Mouse (Mus musculus) kidney, adult 11 months (tissue): ENCODE measurements around the gene Mtor.

ENCODE experiments used
- DNase-seq: peaks from one replicate; pipeline ENCODE4 v3.0.0; 2022

Gene Mtor

GRCm38 (mm10) chr4:148442598-148442997 is 5.8 kb upstream of the Mtor start:
- DNase-seq, result no peak

DNA sequence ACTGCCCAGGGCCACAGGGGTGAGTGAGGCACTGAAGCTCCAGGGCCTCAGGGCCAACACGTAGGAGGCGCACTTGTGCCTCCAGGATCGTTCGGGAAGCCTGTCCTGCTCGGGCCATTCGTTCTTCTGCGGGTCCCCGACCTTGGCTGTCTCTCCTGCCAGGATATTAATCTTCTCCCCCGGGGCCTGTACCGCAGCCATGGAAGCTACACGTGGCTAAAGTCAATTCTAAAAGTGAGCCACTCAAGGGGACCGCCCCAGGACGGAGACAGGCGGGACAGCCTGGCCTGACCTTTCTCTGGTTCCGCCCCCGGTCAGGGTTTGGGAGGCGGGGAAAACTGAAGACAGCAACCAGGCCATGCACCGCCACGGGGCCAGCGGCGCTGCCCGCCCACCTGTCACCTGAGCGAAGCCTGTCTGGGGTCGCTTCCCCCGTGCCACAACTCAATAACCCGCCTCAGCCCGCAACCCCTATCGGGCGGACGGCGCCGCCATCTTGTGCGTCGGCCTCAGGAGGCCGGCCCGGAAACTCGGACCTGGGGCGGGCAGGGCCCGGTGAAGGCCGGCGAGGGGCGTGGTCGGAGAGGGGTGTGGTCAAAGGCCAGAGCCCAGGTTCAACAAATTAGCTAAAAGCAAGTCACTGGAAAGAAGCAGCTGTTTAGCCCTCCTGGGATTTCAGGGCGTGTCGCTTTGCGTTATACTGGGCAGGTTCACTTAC is 4.0 kb upstream of the Mtor start, which contains the start of gene Ubiad1:
Gene Ubiad1 (minus strand): TSS at position 522 of the 718 bp plus-strand sequence.
- DNase-seq, result peak; percentile 90

- DNase-seq, result peak; percentile 44
These were observed 438 bp downstream of the Mtor start for GRCm38 (mm10) chr4:148448853-148449245.

GRCm38 (mm10) chr4:148453707-148454106 is 5.3 kb downstream of the Mtor start:
- no peak for DNase-seq

DNA sequence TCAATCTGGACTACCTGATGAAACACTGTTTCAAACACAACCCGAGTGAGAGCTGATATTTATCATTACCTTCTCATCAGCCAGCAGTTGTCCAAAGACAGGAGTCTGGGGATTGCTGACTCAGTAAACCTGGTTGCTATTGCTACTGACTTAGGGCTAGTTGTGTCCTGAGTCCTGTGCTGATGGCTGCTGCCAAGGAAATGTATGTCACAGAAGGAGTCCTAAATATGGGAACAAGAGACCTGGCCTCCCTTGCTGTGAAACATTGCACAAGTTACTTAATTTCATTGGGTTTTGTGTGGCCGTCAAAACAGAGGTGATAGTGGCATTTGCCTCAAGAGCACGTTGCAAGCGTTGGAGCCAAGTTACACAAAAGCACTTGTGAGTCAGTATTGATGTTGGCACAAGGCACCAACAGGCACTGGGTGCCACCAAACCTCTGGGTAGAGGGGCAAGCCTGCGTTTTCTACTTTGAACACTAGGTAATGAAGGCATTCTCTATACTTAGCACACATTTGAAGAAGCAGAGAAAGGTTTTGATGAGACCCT is 7.1 kb downstream of the Mtor start:
- DNase-seq, result no peak

GRCm38 (mm10) chr4:148460656-148461284 is 12.4 kb downstream of the Mtor start:
- no peak for DNase-seq

DNA sequence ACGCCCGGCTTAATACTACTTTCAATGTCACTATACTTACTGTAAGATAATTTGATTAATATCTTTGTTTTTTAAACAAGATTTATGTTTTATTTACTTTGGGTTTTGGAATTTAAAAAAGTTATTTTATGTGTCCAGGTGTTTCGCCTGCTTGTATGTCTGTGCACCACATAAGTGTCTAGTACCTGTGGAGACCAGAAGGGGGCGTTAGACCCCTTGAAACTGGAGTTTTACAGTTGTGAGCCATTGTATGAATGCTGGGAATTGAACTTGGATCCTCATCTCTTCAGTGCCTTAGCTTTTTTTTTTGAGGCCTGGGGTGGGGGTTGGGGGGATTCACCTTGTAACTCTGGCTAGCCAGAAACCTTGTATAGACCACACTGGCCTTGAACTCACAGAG is 13.4 kb downstream of the Mtor start:
- DNase-seq, result no peak

DNA sequence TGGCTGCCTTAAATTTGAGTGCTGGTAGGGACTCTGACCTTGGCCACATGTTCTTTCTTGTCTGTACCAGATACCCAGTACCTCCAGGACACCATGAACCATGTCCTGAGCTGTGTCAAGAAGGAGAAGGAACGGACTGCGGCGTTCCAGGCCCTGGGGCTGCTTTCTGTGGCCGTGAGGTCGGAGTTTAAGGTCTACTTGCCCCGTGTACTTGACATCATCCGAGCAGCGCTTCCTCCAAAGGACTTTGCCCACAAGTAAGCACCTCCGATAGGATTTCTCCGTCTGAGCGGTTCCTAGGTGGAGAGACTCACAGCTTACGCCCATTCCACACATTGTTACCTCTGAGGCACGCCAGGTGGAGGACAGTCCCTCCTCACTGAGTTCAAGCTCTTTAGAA is 14.3 kb downstream of the Mtor start:
- DNase-seq, result peak; percentile 83

GRCm38 (mm10) chr4:148463208-148463960 is 15.0 kb downstream of the Mtor start:
- no peak for DNase-seq

DNA sequence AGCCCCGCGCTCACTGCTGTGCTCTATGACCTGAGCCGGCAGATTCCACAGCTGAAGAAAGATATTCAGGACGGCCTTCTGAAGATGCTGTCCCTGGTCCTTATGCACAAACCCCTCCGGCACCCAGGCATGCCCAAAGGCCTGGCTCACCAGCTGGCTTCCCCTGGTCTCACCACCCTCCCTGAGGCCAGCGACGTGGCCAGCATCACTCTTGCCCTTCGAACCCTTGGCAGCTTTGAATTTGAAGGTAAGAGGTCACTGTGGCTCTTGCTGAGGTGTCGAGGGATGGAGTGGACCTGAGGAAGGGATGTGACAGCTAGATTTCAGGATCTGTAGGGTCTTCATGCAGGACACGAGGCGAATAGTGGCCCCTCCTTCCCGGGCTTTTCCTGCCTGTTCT is 15.9 kb downstream of the Mtor start:
- no peak for DNase-seq

DNA sequence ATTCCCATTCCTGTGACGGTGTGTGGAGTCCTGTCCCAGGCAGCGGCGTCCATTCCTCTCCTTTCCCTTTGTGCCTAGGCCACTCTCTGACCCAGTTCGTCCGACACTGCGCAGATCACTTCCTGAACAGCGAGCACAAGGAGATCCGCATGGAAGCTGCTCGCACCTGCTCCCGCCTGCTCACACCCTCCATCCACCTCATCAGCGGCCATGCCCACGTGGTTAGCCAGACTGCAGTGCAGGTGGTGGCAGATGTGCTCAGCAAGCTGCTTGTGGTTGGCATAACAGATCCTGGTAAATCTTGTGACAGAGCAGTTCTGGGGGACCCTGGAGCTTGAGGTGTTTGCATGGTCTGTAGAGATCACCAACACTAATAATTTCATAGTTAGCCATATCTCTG is 16.5 kb downstream of the Mtor start:
- DNase-seq, result no peak

- DNase-seq, result no peak
These were observed 18.2 kb downstream of the Mtor start for GRCm38 (mm10) chr4:148466511-148467079.

GRCm38 (mm10) chr4:148468396-148468795 is 20.0 kb downstream of the Mtor start:
- DNase-seq, result peak; percentile 56

DNA sequence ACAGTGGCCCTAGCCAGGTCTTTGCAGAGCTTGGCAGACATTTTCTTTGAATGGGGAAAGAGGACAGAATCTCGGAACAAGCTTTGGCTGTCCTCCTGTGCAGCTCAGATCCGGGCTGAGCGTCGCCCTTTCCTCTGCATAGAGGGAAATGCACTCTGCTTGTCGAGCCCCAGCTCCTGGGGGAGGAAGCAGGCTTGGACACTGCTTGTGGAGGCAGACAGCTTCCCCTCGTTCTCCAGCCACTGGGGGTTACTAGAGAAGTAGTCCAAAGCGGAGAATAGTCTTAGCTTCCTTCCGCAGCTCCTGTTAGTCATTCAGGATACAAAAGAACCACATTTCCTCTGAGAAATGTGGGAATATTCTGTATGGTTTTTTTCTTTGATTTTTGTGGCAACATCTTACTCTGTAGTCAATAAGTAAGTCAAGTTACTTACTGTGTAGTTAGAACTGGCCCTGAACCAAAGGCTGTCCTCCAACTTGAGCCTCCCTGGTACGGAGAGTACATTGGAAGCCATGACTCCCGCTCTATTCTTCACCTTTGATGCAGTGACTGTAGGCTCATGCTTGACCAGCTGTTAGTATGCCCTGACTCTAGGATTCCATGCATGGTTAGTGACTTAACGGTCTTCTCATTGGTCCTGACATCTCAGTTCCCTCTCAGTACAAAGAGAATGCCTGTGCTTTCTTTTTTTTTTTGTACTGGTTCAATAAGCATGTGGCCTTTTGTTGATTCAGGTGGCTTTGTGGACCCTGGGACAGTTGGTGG is 21.3 kb downstream of the Mtor start:
- no peak for DNase-seq

DNA sequence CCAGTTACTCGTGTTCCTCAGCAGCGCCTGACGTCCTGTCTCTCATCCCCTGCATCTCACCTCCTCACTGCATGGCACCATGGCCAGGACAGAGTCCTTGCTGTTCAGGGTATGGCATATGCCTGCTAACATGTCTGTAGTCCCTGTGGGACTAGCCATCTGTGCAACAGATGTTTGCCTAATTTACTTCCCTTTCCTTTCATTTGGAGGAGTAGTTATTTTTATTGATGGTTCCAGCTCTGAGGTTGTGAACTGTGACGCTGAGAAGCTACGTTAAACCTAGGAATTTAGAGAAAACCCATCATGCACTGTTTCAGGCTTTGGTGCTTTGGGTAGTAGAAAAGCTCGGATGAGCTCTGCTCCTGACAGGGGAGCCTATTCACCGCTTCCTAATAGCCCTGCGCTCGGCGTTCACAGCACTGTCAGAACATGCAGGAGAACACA is 23.0 kb downstream of the Mtor start:
- DNase-seq, result no peak

DNA sequence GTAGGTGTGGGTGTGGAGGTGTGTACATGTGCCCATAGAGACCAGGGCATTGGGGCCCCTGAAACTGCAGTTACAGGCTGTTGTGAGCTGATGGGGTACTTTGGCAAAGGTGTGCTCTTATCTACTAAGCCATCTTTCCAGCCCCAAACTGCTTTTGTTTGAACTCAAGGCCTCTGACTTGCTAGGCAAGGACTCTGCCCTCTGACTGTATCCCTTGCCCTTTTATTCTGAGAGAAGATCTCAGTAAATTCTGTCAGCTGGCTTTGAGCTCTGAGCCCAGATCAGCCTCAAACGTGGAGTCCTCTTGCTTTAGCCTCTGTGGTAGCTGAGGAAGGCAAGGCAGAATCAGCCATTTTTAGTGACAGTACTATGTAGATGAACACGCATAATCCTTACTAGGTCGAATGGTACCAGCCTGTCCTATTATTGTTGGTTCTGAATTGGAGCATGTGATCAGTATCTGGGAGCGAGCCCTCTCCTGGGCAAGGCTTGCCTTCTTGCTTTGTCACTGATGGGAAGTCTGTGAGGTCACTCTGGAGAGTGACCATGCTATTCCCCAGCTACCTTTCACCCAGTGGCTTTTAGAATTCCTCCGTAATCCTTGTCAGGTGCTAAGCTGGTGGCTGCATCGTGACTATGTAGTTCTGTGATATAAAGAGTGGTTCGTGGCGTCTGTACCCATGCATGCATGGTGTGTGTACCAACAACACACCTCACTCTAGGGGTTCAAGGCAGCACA is 24.2 kb downstream of the Mtor start:
- peak; percentile 44 for DNase-seq

- DNase-seq, result peak; percentile 84
These were observed 25.1 kb downstream of the Mtor start for GRCm38 (mm10) chr4:148473496-148473895.

- no peak for DNase-seq
These were observed 31.8 kb downstream of the Mtor start for GRCm38 (mm10) chr4:148480245-148480644.

DNA sequence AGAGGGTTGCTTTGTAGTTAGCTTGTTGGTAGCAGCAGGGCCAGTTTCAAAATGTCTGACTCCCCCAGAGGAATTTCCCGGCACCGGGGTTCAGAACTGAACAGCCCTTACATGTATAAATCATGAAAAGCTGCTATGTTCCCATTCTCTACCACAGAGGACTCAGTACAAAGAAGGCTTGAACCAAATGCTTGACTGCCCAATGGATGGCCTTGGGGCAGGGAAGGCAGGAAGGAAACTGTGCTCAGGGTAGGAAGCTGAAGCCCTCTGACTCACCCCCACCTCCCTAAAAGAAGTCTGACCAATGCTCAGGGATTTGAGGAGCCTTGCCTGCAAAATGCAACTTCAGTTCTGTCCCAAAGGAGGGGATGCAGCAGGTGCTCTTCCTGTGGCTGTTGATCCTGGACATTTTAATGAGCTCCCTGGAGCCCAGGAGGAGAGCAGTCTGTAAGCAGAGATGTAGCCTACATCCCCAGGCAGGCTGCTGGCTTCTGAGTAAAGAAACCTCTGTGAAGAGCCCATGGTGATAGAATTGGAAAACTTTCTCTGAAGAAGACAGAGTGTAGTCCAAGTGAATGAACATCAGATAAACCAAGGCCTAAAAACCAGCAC is 33.3 kb downstream of the Mtor start:
- no peak for DNase-seq

DNA sequence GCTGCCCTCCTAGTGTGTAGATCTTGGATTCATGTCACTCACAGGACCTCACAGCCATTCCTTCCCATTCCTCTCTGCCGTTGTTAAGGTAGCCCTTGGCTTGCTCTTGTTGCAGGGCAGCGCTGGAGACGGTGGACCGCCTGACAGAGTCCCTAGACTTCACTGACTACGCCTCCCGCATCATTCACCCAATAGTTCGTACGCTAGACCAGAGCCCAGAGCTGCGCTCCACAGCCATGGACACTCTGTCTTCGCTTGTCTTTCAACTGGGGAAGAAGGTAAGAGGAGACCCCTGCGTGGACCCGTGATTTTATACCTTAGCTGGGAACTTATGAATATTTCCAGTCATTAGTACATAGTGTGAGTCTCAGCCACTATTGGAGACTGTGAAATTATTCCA is 36.1 kb downstream of the Mtor start:
- DNase-seq, result no peak

DNA sequence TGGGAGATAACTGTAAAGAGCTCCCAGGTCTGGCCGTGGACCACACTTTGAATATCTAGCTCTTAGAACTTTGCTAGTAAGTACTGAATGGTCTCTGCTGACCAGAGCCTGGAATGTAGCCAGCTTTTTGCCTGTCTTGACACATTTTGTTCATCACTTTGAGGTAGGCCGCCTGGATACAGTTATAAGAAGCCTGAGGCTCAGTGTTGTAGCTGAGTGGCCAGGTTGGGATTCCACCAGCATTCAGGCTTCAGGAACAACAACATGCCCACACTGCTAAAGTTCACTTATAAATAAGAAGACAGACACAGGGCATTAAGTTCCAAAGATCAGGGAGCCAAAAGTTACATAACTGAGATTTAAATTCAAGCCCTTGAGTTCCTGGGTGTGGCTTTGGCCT is 39.4 kb downstream of the Mtor start:
- peak; percentile 84 for DNase-seq
